Mouse (Mus musculus) heart, postnatal 14 days (tissue): ENCODE measurements around the gene Dgkg. TPM values are rescaled to one million over a fixed set of nuclear protein-coding genes. Genes with fewer than 3 reads are reported as not detected.

Source experiments
- DNase-seq, 2 experiments: peaks; one replicate each; pipeline ENCODE4 v3.0.0; 2021 to 2022
- intact Hi-C: fragments of 180-260 bp; cut with DNase I; formaldehyde crosslinking; loops from one replicate; pipeline ENCODE4 v1.15.1; 2025
- total RNA-seq, 2 experiments: library from RNA; stranded (reverse); gene quantifications; 2 replicates each; pipeline ENCODE4 v1.2.3; 2021

Gene Dgkg
- total RNA-seq, 2 experiments from 2014 or later: 0.57 to 0.83 TPM

- intact Hi-C loops: no loop called here
- DNase-seq: no peak
These were observed 204.9 kb downstream of the Dgkg start for GRCm38 (mm10) chr16:22452082-22452481.

DNA sequence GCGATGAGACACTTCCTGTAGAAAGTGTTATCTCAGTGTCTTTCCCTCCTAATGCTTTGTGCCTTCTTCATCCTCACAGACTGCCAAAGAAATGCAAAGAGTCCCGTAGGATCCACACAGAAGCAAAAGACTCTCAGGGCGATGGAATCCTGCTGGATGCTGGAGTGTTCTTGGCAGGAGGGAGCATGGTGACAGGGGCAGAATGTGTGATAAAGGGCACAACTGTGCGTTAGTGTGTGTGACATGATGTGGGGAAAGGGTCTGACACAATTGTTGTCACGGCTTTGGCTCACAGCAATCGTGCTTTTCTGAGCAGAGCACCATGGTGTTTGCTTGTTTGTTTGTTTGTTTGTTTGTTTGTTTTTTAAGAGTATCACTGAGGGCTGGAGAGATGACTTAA lies 208.9 kb downstream of the Dgkg start:
- intact Hi-C loops: no loop called here
- no peak for DNase-seq

DNA sequence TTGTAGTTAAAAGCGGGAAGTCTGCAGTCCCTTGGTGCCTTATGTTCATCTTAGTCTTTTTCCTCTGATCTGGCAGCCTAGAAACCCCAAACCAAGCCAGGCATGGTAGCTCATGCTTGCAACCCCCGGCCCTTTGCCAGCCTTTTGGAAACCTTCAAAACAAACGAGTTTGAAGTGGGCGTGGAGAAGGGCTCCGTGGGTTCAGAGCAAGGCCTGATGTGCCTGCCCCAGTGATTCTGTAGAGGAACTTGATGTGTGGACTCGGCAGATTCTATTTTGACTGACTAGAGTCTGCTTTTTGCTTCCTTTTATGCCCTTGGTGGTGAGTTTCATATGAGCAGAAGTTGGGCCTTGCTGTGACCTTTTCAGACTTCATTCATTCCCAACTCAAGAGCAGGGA lies 212.2 kb downstream of the Dgkg start:
- DNase-seq: no peak
- intact Hi-C loops: no loop called here

- intact Hi-C loops: loop anchor here (2.0 kb wide), 1 partner anchor 57 kb away; no protein-coding TSS in a partner anchor
- no peak for DNase-seq
These were observed 214.8 kb downstream of the Dgkg start for GRCm38 (mm10) chr16:22442202-22442601.

DNA sequence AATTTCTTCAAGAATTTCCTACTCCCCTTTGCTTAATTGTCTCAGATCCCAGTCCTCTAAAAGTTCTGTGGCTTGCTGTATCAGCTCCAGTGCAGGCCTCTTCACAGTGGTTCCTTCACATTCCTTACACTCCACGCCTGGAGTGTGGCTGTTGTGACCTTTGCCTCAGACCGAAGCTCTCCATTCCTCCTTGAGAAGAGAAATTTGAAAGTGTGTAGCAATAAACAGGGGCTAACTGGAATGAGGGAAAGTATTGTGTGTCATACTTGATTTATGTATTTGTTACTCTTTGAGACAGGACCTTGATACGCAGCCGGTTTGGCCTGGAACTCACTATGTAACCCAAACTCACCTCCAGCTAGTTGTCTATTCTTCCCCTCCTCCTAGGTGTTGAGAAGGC lies 215.7 kb downstream of the Dgkg start:
- no peak for DNase-seq
- intact Hi-C loops: loop anchor here (2.0 kb wide), 1 partner anchor 107 kb away; no protein-coding TSS in a partner anchor

DNA sequence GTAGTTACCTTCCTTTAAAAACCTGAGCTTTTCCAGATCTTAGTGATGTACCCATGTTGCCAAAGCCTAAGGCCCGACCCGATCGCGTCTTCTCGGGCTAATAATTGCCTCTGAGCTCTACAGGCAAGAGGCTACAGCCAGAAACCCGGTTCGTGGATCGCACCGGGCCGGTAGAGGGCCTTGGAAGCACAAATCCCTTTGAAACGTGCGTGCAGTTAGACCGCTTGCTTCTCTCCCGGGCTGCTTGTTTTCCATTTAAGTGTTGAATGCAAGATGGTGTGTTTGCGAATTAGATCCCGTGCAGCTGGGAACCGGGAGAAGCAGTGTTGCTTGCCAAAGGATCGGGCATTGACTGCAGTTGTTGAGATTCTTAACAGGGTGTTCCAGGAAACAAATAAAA lies 216.8 kb downstream of the Dgkg start:
- intact Hi-C loops: loop anchor here (2.0 kb wide), 1 partner anchor 109 kb away; no protein-coding TSS in a partner anchor
- DNase-seq: peak; percentile 46 to 60

DNA sequence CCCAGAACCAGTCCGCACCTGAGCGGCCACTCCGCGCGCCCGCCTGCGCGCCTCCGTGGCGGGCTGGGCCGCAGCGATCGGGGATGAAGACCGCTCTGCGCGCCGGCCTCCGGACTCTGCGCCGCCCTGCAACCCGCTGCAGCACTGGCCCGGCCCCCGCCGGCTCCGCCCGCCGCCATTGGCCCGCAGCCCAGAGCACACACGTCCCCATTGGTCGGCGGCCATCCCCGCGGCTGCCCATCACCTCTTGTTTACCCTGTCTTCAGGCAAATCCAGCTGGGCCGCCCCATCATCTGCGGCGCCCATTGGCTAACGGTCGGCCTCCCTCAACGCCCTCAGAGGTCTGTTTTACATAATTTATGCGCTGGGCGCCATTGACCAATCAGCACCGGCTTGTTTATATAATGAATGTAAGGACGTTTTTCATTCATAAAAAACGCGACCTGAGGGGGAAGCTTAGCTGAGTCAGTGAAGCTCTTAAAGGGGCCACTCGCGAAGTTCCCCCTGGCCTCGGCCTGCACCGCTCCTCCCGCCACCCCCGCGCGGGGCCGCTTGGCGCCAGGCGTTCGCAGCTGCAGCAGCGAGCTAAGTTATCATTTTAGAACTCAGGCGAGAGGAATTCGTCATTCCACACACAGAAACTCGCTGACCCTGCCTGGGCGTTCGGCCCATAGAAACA lies 217.4 kb downstream of the Dgkg start, which contains the start of gene Etv5:
Gene Etv5, minus strand, starts transcription at position 221 of the 679 bp plus-strand sequence.
- intact Hi-C loops: loop anchor here (2.0 kb wide), 1 partner anchor 109 kb away; no protein-coding TSS in a partner anchor
- DNase-seq: peak; percentile 98 to 100

GRCm38 (mm10) chr16:22438441-22439373 lies 218.3 kb downstream of the Dgkg start:
- intact Hi-C loops: no loop called here
- DNase-seq: peak; percentile 56 to 75

DNA sequence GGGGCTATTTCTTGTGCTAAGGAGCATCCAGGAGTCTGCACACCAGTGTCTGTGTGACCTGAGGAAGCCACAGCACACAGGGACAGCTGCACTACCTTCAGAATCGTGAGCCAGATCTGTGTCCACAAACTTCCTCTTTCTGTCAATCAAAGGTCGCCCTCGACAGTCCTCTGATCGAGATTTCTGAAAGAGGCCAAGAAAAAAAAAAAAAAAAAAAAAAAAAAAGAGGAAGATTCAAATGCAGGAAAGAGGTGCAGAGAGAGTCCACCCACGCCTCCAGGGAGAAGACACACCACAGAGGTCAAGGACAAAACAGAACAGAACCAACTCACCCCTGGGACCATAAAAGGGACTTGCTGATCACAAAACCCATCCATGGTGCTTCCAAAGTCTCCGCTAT lies 220.9 kb downstream of the Dgkg start:
- intact Hi-C loops: no loop called here
- no peak for DNase-seq

- intact Hi-C loops: no loop called here
- no peak for DNase-seq
These were observed 222.5 kb downstream of the Dgkg start for GRCm38 (mm10) chr16:22434530-22434929.

DNA sequence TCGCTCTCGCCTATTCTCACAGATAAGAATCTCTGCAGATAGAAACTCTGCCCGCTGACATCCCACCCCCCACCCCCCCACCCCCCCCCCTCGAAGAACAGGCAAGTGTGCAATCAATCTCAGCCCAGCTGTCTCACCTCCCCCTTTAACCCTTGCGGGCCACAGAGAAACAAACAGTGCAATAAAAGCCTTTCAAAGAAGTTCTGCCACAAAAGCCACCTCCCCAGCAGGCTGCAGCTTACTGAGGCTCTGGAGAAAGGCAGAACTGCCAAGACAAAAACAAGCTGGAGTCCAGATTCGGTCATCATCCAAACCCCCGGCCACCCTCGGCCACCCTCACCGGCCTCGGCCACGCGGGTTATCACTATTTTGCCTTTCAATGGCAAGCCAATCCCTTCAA lies 223.1 kb downstream of the Dgkg start:
- intact Hi-C loops: no loop called here
- no peak for DNase-seq

- intact Hi-C loops: no loop called here
- DNase-seq: no peak
These were observed 225.2 kb downstream of the Dgkg start for GRCm38 (mm10) chr16:22431773-22432172.

DNA sequence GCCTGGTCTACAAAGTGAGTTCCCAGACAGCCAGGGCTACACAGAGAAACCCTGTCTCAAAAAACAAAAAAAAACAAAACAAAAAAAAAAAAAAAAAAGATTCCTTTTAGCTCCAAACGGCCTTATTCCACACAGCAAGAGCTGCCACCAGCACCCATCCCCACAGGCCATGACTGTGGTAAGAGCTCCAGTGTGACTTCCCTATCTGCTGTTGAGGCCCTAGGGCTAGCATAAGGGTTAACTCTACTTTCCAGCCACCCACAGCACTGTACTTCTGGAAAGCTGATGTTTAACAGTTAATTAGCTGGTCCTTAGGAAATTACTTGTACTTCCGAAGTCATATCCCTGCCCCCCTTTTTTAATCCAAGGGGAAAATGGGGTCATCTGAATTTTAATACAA lies 225.7 kb downstream of the Dgkg start:
- no peak for DNase-seq
- intact Hi-C loops: no loop called here

GRCm38 (mm10) chr16:22430211-22430951 lies 226.6 kb downstream of the Dgkg start:
- DNase-seq: peak in 1 of 2 experiments; percentile 18
- intact Hi-C loops: no loop called here

GRCm38 (mm10) chr16:22429377-22429776 lies 227.6 kb downstream of the Dgkg start:
- intact Hi-C loops: no loop called here
- DNase-seq: no peak

DNA sequence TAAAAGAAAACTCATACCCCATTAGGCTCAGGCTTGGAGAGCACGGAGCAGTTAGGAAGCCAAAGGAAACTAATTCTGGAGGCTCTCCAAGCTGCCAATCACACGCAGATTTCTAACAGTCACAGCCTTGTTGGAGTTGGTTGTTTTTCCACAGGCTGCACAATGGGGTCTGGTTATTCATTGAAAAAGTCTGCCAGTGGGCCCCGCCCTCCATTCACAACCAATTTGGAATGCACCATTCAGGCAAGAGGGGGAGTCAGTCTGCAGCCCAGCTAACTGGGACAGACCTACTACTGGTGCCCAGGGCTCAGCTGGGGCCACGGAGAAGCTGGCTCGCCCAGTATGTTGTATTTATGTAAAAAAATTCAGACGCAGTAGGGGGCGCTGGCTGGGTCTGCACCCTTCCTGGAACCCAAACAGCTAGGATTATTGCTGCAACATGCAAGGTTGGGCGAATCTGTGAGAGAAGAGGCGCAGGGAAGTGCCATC lies 228.1 kb downstream of the Dgkg start:
- peak; percentile 74 to 78 for DNase-seq
- intact Hi-C loops: no loop called here

DNA sequence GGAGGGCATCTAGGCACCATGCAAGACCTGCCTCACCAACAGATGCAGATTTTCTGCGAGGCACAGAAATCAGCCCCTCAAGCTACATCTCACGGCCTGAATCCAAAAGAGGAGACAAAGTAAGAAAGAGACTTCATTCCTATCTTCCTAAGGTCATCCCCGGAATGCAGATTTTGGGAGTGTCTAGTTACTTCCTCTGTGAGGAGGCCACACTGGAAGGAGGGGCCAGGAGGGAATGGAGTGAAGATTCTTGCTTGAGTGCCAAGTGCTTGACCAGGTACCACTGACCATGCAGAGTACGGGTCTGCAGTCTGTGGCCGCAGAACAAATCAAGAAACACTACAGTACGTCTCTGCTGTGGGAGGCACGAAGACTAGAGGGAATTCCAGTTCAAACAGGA lies 230.2 kb downstream of the Dgkg start:
- intact Hi-C loops: no loop called here

GRCm38 (mm10) chr16:22422256-22422655 lies 234.8 kb downstream of the Dgkg start:
- no peak for DNase-seq
- intact Hi-C loops: no loop called here

More for the DNA sequence above, 230.2 kb downstream of the Dgkg start:
- no peak for DNase-seq
